Mouse (Mus musculus) embryonic stem cell, embryonic (primary cell): ENCODE measurements around the gene Sox18.

Experiments
- CTCF ChIA-PET, 4 experiments: fragments of 300-600 bp in 2 of 4; fragments of 350-600 bp in 2 of 4; sonication (Branson Sonifier 250); formaldehyde crosslinking; loops; one replicate each; lab custom pipeline; 2022; ENCODE audit warnings: inconsistent platforms in 2 of 4; lab: Charles Lee
- POLR2A ChIA-PET, 4 experiments: fragments of 300-600 bp in 2 of 4; fragments of 350-600 bp in 2 of 4; sonication (Branson Sonifier 250); formaldehyde crosslinking; loops; one replicate each; lab custom pipeline; 2022; ENCODE audit warnings: antibody characterized with exemption in 4 of 4, inconsistent platforms in 1 of 4; lab: Charles Lee

The Sox18 gene

GRCm38 (mm10) chr2:181689466-181690160 is 18.2 kb upstream of the Sox18 start:
- ChIA-PET POLR2A (interaction anchor here in 3 of 4 experiments (0.6 to 3.4 kb wide), 7 partner anchors 8 to 226 kb away, joined by 3 to 18 read pairs (median 3); partner anchors contain the start of gene Tcea2 (in 2 of the 3)), CTCF (interaction anchor here in 3 of 4 experiments (1.0 to 2.9 kb wide), 3 partner anchors 10 to 11 kb away, joined by 4 to 17 read pairs (median 8); partner anchors contain the start of gene Tcea2 (in 2 of the 3))

GRCm38 (mm10) chr2:181687586-181687985 is 16.1 kb upstream of the Sox18 start:
- CTCF ChIA-PET = interaction anchor here in 1 of 4 experiments (2.9 kb wide), 1 partner anchor 9 kb away, joined by 17 read pairs; the partner anchor contains the start of gene Tcea2
- POLR2A ChIA-PET = interaction anchor here in 1 of 4 experiments (0.7 kb wide), 1 partner anchor 9 kb away, joined by 3 read pairs; no protein-coding TSS in a partner anchor

DNA sequence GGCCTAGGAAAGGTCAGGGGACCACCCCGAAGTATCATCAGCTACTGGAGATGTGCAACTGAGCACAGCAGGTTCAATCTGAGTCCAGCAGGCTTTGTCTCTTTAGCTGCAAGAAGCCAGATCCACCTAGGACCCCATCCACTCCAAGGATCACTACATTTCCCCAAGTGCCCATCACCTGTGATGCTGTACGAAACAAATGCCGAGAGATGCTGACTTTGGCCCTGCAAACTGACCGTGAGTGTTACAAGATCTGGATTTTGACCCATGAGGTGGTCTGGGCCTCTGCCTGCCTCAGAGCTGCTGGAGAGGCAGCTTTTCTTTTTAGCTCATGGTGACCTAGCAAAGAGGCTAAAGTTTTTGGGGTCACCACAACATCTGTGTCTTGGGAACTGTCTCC is 14.2 kb upstream of the Sox18 start:
- CTCF ChIA-PET = no interaction called here
- POLR2A ChIA-PET = no interaction called here

- CTCF ChIA-PET = no interaction called here
- POLR2A ChIA-PET = no interaction called here
These were observed 13.3 kb upstream of the Sox18 start for GRCm38 (mm10) chr2:181684713-181685112.

DNA sequence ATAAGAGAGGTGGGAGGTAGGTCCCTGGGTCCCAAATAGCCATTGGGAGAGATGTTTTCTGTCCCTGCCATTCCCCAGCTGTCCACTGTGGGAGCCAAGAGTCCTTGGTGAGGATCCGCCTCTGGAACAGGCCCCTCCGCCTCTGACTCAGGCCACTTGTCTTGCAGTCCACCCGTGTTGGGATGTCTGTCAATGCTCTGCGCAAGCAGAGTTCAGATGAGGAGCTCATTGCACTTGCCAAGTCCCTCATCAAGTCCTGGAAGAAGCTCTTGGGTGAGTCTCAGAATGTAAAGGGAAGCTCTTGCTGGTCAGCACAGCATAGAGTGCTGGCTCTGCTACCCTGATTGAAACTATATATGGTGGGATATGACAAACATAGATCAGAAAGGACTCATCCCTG is 11.9 kb upstream of the Sox18 start:
- ChIA-PET CTCF (interaction anchor here in 1 of 4 experiments (1.3 kb wide), 1 partner anchor 20 kb away, joined by 3 read pairs; no protein-coding TSS in a partner anchor), POLR2A (interaction anchor here in 3 of 4 experiments (0.6 to 1.7 kb wide), 4 partner anchors 9 to 82 kb away, joined by 3 to 5 read pairs (median 4); no protein-coding TSS in a partner anchor)

GRCm38 (mm10) chr2:181681978-181682377 is 10.5 kb upstream of the Sox18 start:
- CTCF ChIA-PET = interaction anchor here in 1 of 4 experiments (1.1 kb wide), 1 partner anchor 292 kb away, joined by 3 read pairs; no protein-coding TSS in a partner anchor

DNA sequence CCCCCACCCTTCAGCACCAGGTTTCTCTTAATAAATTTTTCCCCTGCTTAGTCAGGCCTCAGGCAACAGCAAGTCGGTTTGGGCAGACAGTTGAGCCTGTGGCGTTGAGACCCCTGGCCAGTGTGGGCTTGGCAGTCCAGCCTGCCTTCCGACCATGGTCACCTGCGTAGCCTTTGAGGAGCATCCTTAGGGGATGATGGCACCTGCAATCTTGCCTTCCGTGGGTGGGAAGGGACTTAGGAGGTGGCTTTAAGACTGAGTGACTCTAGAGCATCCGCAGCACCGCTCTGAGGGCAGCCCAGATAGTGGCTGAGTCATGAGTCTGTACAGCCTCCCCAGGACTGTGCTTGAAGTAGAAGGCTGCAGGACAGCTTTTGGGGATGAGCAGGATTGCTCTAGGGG is 9.3 kb upstream of the Sox18 start:
- ChIA-PET POLR2A (interaction anchor here in 3 of 4 experiments (0.6 to 4.1 kb wide), 13 partner anchors 9 to 310 kb away, joined by 3 to 20 read pairs (median 4); partner anchors contain the start of genes Rgs19 (in 2 of the 3), Polr3k (in 1 of the 3) and Sox18 (in 1 of the 3)), CTCF (interaction anchor here in 3 of 4 experiments (0.6 to 5.8 kb wide), 7 partner anchors 9 to 494 kb away, joined by 3 to 97 read pairs (median 6); partner anchors contain the start of genes Ppdpf (in 1 of the 3) and Sox18 (in 1 of the 3))

More at GRCm38 (mm10) chr2:181681978-181682377, 10.5 kb upstream of the Sox18 start:
- POLR2A ChIA-PET = interaction anchor here in 2 of 4 experiments (1.1 to 4.1 kb wide), 7 partner anchors 8 to 23 kb away, joined by 3 to 20 read pairs (median 4); partner anchors contain the start of gene Rgs19 (in 2 of the 2)

DNA sequence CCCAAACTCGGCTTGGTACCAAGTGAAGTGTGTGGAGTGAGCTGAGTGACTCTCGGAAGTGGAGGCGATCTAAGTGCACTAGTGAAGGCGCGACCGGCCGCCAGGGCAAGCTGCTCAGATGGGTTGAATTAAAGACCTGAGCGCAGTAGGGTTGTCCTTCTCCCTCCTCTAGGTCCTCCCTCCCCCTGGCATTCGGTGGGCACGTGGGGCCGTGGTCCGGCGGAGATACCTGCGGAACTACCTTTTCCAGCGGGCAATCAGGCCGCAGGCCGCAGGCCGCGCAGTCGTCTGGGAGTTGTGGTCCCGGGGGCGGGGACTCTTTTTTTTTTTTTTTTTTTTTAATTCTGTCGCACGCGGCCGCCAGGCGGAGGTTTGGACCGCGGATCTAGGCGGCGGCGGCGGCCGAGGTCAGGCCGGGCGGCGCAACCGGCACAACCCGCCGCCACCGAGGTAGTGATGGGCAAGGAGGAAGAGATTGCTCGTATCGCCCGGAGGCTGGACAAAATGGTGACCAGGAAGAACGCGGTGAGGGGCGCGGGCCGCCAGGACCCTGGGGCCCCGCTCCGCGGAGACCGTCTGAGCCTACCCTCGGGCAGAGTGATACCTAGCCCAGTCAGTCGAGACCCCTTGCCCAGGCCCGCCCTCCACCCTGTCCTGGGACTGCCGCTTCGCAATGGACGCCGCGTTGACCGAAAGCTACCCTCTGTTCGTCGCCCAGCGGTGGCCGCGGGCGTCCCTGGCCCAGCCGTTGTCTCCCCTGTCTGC is 8.7 kb upstream of the Sox18 start, which contains the start of gene Tcea2:
TSS of gene Tcea2 (plus strand) at position 360 of the 765 bp plus-strand sequence.
- CTCF ChIA-PET = interaction anchor here (0.6 to 5.8 kb wide), 47 partner anchors 9 to 1023 kb away, joined by 3 to 160 read pairs (median 6); partner anchors contain the start of genes Dnajc5 (in 1 of the 4), Gm29797 (in 1 of the 4), Polr3k (in 1 of the 4) and Ppdpf (in 1 of the 4)
- POLR2A ChIA-PET = interaction anchor here in 3 of 4 experiments (0.5 to 4.1 kb wide), 26 partner anchors 9 to 646 kb away, joined by 3 to 20 read pairs (median 5); partner anchors contain the start of genes Dnajc5 (in 2 of the 3), Rgs19 (in 2 of the 3), Polr3k (in 1 of the 3) and Samd10 (in 1 of the 3)

DNA sequence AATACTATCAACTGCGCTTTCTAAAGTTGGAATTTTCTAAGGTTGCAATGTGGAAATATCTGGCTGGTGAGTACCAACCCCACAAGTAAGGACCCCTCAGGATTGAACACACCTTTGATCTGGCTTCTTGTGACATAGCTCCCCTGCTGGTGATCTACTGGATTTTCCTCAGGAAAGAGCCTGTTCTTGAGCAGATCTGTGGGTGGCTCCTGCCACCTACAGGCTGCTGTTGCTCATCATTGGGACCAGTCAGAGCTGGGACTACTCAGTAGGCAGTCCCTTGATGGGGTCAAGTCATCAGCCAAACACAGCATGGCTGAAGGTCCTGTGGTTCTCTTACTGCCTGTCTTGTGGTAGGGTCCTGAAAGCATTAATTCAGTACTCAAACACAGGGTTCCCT is 7.3 kb upstream of the Sox18 start:
- CTCF ChIA-PET = interaction anchor here (0.5 to 5.8 kb wide), 145 partner anchors 8 to 1021 kb away, joined by 3 to 160 read pairs (median 4); partner anchors contain the start of genes Dnajc5 (in 3 of the 4), Gm29797 (in 2 of the 4), Polr3k (in 2 of the 4) and Samd10 (in 2 of the 4)

GRCm38 (mm10) chr2:181677755-181678098 is 6.3 kb upstream of the Sox18 start:
- POLR2A ChIA-PET = interaction anchor here in 3 of 4 experiments (0.6 to 3.2 kb wide), 10 partner anchors 8 to 307 kb away, joined by 3 to 18 read pairs (median 7); partner anchors contain the start of genes Gm29797 (in 1 of the 3), Lkaaear1 (in 1 of the 3), Rgs19 (in 1 of the 3) and Samd10 (in 1 of the 3)
- CTCF ChIA-PET = interaction anchor here (0.5 to 5.8 kb wide), 19 partner anchors 11 to 539 kb away, joined by 3 to 160 read pairs (median 5); partner anchors contain the start of genes Gm29797 (in 1 of the 4) and Polr3k (in 1 of the 4)

More for the DNA sequence above, 7.3 kb upstream of the Sox18 start:
- POLR2A ChIA-PET = interaction anchor here (0.5 to 4.1 kb wide), 42 partner anchors 8 to 1041 kb away, joined by 3 to 20 read pairs (median 4); partner anchors contain the start of genes Dnajc5 (in 3 of the 4), Rgs19 (in 2 of the 4), Samd10 (in 2 of the 4) and Arfrp1 (in 1 of the 4)

DNA sequence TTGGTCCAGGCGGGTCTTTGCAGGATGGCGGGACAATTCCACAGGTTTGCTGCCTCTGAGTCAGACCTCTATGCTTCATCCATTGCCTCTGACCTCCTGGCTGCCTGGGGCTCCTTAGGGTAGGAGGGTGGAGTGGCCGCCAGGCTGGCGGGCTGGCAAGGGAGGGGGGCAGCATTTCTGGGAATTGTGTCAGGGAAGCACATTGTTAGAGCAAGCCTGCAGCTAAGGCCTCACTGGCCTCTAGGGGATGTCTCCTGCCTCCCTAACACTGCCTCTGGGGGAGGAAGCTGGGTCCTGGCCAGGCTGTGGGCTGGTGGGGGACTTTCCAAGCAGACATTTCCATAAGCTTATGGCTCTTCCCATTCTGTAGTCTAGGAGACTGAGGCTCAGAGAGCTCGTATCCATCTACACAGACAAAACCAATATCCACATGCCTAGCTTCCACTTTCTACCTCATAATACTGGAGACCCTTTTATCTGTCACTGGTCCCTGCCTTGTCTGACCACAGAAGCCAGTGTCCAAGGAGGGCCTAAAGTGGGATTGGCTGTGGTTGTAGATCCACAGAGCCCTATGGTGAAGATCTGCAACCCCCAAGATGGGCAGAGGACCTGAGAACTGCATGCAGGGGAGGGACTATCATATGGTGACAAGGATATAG is 5.8 kb upstream of the Sox18 start:
- ChIA-PET CTCF (interaction anchor here (0.5 to 5.8 kb wide), 10 partner anchors 16 to 155 kb away, joined by 3 to 160 read pairs (median 3); partner anchors contain the start of gene Gm29797 (in 1 of the 4)), POLR2A (interaction anchor here in 2 of 4 experiments (0.5 to 2.2 kb wide), 6 partner anchors 14 to 179 kb away, joined by 3 to 11 read pairs (median 4); partner anchors contain the start of gene Lkaaear1 (in 1 of the 2))

DNA sequence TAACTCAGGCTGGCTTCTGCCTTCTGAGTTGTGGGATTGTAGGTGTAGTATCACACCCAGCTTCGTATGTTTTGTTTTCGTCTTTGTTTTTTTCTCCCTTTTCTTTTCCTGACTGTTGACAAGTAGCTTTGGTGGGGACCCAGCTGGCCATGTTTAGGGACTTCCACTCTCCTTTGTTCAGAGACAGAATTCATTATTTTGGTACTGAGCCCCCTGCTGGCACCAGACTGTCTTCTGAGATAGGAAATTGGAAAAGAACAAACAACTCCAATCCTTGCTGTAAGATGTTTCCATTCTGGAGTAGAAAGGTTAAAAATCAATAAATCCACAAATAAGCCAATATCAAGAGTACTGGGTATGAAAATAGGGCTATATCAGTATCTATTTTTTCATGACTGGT is 5.0 kb upstream of the Sox18 start:
- ChIA-PET POLR2A (interaction anchor here in 2 of 4 experiments (0.6 to 2.2 kb wide), 6 partner anchors 13 to 25 kb away, joined by 3 to 11 read pairs (median 4); partner anchors contain the start of gene Lkaaear1 (in 1 of the 2)), CTCF (interaction anchor here in 3 of 4 experiments (0.6 to 5.8 kb wide), 9 partner anchors 15 to 714 kb away, joined by 3 to 160 read pairs (median 3); partner anchors contain the start of genes Gm29797 (in 1 of the 3) and Polr3k (in 1 of the 3))

DNA sequence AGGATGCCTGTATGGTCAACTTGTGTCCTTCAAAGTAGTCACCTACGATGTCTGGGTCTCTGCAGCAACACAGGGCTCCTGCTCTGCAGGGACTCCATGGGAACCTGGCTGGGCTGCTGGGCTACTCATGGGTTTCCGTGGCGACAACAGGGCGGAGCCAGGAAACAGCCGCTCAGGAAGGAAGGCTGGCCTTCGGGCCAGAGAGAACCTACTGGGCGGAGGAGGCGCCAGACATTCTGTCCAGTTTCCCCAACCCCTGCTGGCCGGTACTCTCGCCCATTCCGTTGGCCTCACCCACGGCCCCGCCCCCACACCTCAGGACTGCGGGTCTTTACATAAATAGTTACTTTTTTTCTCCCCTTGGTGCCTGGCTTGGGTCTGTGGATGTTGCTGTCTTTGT is 4.0 kb upstream of the Sox18 start:
- POLR2A ChIA-PET = interaction anchor here in 3 of 4 experiments (1.1 to 1.7 kb wide), 3 partner anchors 12 to 14 kb away, joined by 3 to 4 read pairs (median 4); no protein-coding TSS in a partner anchor
- CTCF ChIA-PET = interaction anchor here in 1 of 4 experiments (4.7 kb wide), 1 partner anchor 15 kb away, joined by 160 read pairs; the partner anchor contains the start of gene Gm29797

DNA sequence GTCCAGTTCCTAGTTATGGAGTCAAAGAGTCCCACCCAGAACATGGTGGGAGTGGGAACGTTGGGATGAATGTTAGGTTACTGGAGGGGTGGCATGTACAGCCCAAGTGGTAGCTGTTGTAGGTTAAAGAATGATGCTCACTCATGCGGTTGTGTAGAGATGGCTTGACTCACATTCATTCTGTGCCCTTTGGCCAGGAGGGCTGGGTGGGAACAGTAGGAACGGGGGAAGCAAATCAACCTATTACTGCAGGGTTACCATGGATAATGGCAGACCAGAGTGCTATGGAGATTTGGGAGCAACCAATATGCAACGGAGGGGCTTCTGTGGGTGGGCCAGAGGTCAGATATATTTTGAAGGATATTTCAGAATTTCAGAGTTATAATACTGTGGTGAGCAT is 3.5 kb upstream of the Sox18 start:
- CTCF ChIA-PET = interaction anchor here in 2 of 4 experiments (1.3 to 2.8 kb wide), 2 partner anchors 15 to 30 kb away, joined by 4 to 12 read pairs; no protein-coding TSS in a partner anchor
- POLR2A ChIA-PET = interaction anchor here in 3 of 4 experiments (0.6 to 1.7 kb wide), 7 partner anchors 12 to 182 kb away, joined by 3 to 4 read pairs (median 4); partner anchors contain the start of gene Abhd16b (in 1 of the 3)

- POLR2A ChIA-PET = interaction anchor here in 3 of 4 experiments (0.6 to 2.1 kb wide), 12 partner anchors 9 to 149 kb away, joined by 3 to 5 read pairs (median 4); partner anchors contain the start of gene Gm29797 (in 1 of the 3)
- CTCF ChIA-PET = interaction anchor here (0.5 to 4.9 kb wide), 9 partner anchors 14 to 151 kb away, joined by 3 to 29 read pairs (median 4); no protein-coding TSS in a partner anchor
These were observed 2.1 kb upstream of the Sox18 start for GRCm38 (mm10) chr2:181673501-181673900.
